Mouse (Mus musculus) bone marrow macrophage, adult 2 months (primary cell): ENCODE results near the gene Rprd2. TPM values are rescaled to one million over a fixed set of nuclear protein-coding genes. Genes with fewer than 3 reads are reported as not detected.
"Not testable (repeated sequence)": the region's sequence is repeated elsewhere in the genome, so short reads cannot be mapped to it uniquely, and the experiment has no call there.

Experiments used
- H3K27ac ChIP-seq: 2 replicates; pipeline ENCODE4 v1.5.1; 2012; ENCODE audit warnings: low read depth, low read length; ENCODE audit not compliant: insufficient read depth
- H3K4me1 ChIP-seq: 2 replicates; pipeline ENCODE4 v1.6.1; 2012; ENCODE audit warnings: low read length; ENCODE audit not compliant: control insufficient read depth, insufficient read depth
- H3K4me3 ChIP-seq: 2 replicates; pipeline ENCODE4 v1.5.1; 2012; ENCODE audit warnings: mild to moderate bottlenecking, low read length, moderate library complexity; ENCODE audit not compliant: insufficient read depth
- CTCF ChIP-seq: IDR thresholded peaks from 2 replicates; pipeline ENCODE4 v1.5.1; 2012; ENCODE audit warnings: low read depth, mild to moderate bottlenecking, low read length, moderate library complexity
- POLR2A ChIP-seq: IDR thresholded peaks from 2 replicates; pipeline ENCODE4 v1.6.1; 2012; ENCODE audit warnings: mild to moderate bottlenecking, low read depth, low read length, borderline replicate concordance
- polyA plus RNA-seq: library from polyadenylated mRNA; stranded (reverse); fragments of >200 nt; gene quantifications from 2 replicates; pipeline ENCODE4 v1.2.4, GENCODE M21; 2012; ENCODE audit not compliant: missing spikeins, insufficient read depth, insufficient read length

The Rprd2 gene
- polyA plus RNA-seq, 1 experiment, result 29.0 TPM

- TF ChIP-seq CTCF, result no peak
- TF ChIP-seq POLR2A, result peak; percentile 9; the same call in 1 of the 2 replicates
- peaks cover 15% of the 10 kb centered on the region for H3K4me1 ChIP-seq
Observed at GRCm38 (mm10) chr3:95819351-95819985, 805 bp upstream of the Rprd2 start.

DNA sequence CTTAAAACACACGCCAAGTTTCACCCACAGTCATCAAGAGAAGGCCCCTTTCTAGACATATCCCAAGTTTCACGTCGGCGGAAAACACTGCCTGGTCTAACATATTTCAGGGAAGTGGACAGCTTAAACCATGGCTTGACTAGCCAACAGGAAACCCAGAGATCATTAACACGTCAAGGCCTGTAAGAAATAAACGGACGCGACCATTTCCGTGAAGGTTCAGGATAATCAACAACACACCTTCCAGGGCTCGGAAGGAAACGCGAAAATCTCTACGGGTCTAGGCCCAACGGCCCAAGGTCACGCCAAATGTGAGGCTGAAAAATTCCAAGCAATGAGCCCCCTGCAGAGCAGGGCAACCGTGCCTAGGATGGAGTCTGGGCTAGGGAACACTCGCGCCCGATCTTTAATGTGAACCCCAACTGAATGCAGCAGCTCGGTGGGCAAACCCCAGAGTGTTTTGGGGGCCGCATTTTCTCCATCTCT is 594 bp downstream of the Rprd2 start:
- TF ChIP-seq POLR2A (no peak), CTCF (no peak)
- Histone ChIP-seq H3K4me1 (peaks cover 17% of the 10 kb centered on the region), H3K27ac (peak overlapping the region; percentile 96), H3K4me3 (peak overlapping the region; percentile 92)

More at GRCm38 (mm10) chr3:95819351-95819985, 805 bp upstream of the Rprd2 start:
- H3K27ac ChIP-seq, result peak overlapping the region; percentile 93
- H3K4me3 ChIP-seq, result peak overlapping the region; percentile 76

GRCm38 (mm10) chr3:95816681-95817080 is 2.0 kb downstream of the Rprd2 start:
- H3K4me3 ChIP-seq, result peak overlapping the region; percentile 17; the same call in 1 of the 2 replicates
- peaks cover 16% of the 10 kb centered on the region for H3K4me1 ChIP-seq
- TF ChIP-seq CTCF, result no peak
- TF ChIP-seq POLR2A, result no peak
- H3K27ac ChIP-seq, result no peak overlapping the region

DNA sequence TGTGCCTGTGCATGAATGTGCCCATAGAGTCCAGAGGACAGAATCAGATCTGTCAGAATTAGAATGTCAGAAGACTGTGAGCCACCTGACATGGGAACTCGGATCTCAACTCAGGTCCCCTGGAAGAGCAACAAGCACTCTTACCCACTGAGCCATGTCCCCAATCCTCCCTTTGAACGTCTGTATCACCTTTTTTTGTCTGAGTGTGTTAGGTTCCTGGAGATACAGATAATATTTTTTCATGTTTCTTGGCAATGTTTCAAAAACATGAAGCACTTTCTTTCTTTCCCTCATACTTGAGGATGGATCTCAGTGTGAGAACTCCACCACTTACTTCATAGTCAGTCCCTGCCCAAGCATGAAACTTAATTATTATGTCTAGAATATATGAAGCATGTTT is 10.3 kb downstream of the Rprd2 start:
- Histone ChIP-seq H3K4me1 (0 out of 2 replicates have a peak, but pooled peaks cover 4% of the 10 kb centered on the region), H3K27ac (no peak overlapping the region), H3K4me3 (no peak overlapping the region)
- TF ChIP-seq CTCF (no peak), POLR2A (no peak)

- not testable (repeated sequence) for H3K4me1 ChIP-seq, H3K4me3 ChIP-seq, H3K27ac ChIP-seq
Observed at GRCm38 (mm10) chr3:95807630-95808029, 11.0 kb downstream of the Rprd2 start.

DNA sequence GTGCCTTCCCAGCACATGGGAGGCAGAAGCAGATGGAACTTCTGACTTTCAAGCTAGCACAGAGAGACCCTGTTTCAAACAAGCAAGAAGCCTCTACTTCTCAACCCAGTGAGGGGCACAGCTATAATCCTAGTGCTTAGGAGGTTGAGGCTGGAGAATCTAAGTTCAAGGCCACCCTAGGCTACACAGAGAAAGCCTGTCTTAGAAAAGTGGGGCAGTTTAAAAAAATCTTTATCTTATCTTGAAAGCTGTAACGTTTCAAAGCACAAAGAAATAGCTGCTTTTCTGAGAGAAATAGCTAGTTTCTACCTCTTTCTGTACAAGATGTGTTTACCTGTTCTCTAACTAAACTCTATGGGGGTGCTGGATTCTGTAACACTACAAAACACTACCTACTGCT is 12.0 kb downstream of the Rprd2 start:
- Histone ChIP-seq H3K4me1 (no peaks in the 10 kb centered on the region), H3K4me3 (no peak overlapping the region), H3K27ac (no peak overlapping the region)
- TF ChIP-seq CTCF (no peak), POLR2A (no peak)

- peaks cover 9% of the 10 kb centered on the region; the same call in 1 of the 2 replicates for H3K4me1 ChIP-seq
- H3K4me3 ChIP-seq, result no peak overlapping the region
- TF ChIP-seq POLR2A, result no peak
- no peak for TF ChIP-seq CTCF
- H3K27ac ChIP-seq, result no peak overlapping the region
Observed at GRCm38 (mm10) chr3:95803851-95804250, 14.8 kb downstream of the Rprd2 start.

- no peak for TF ChIP-seq CTCF
- no peak for TF ChIP-seq POLR2A
- Histone ChIP-seq H3K27ac (no peak overlapping the region), H3K4me3 (no peak overlapping the region), H3K4me1 (peaks cover 14% of the 10 kb centered on the region)
Observed at GRCm38 (mm10) chr3:95798756-95799155, 19.9 kb downstream of the Rprd2 start.

DNA sequence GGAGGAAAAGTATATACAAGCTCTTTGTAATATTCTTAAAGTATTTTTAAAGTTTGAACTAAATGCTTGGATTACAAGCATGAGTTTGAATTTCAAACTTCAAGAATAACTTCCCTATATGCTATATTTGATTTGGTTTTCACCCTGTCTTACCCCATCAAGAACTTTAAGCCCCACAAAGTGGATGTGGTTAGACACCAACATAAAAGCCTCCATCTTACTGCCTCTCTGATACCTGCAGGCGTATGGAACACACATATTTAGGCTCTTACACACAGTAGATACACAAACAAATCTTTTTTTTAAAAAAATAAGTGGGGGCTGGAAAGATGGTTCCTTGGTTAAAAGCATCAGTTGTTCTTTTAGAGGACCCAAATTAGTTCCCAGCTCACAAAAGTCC is 24.4 kb downstream of the Rprd2 start:
- TF ChIP-seq POLR2A, result no peak
- TF ChIP-seq CTCF, result no peak
- H3K4me1 ChIP-seq, result peaks cover 11% of the 10 kb centered on the region
- no peak overlapping the region for H3K27ac ChIP-seq
- no peak overlapping the region for H3K4me3 ChIP-seq

DNA sequence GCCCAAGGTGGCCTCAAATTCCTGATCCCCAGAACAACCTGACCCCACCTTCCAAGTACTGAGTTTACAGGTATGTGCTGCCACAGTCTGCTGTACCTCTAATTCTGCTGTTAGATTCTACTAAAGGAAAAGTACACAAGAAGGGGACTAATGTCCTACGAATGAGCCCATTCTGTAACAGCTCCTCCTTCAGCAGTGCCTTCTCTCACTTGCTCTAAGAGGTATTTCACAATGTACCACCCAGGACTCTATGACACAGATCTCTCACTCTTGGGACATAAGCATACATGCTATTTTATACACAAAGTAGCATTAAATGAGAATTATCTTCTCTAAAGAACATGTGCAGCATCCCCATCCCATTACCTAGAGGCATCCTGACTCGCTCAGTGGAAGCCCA is 25.0 kb downstream of the Rprd2 start:
- TF ChIP-seq CTCF, result no peak
- Histone ChIP-seq H3K27ac (no peak overlapping the region), H3K4me1 (peaks cover 9% of the 10 kb centered on the region), H3K4me3 (no peak overlapping the region)
